Mouse (Mus musculus) adrenal gland, postnatal 10 days (tissue): Measurements from ENCODE around the gene Cmtm7. TPM values are rescaled to one million over a fixed set of nuclear protein-coding genes. Genes with fewer than 3 reads are reported as not detected.
"Not testable (repeated sequence)": the region's sequence is repeated elsewhere in the genome, so short reads cannot be mapped to it uniquely, and the experiment has no call there.

ENCODE experiments used
- DNase-seq: peaks from one replicate; pipeline ENCODE4 v3.0.0; 2021; ENCODE audit warnings: mixed read lengths
- total RNA-seq, 2 experiments: library from RNA; stranded (reverse); gene quantifications; 2 replicates each; pipeline ENCODE4 v1.2.3; 2021

Gene Cmtm7
- total RNA-seq, 2 experiments from 2014 or later, result 32.4 to 32.9 TPM

DNA sequence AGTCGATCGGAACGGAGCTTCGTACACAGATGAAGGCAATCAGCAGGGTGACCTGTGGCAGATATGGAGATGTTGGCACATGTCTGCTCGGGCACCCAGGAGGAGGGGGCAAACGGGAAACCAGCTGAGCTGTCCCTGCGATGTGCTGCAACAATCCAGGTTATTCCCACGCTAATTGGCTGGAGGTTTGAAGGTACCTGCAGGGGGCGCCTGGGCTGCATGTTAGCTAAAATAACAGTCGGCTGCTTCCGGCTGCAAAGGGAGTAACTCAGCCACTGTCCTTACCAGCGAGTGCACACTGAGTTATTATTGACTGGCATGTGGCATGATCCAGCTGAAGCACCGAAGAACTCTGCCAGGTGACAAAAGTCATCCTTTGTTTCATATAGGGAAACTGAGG lies 18.3 kb downstream of the Cmtm7 start:
- peak; percentile 61 for DNase-seq

DNA sequence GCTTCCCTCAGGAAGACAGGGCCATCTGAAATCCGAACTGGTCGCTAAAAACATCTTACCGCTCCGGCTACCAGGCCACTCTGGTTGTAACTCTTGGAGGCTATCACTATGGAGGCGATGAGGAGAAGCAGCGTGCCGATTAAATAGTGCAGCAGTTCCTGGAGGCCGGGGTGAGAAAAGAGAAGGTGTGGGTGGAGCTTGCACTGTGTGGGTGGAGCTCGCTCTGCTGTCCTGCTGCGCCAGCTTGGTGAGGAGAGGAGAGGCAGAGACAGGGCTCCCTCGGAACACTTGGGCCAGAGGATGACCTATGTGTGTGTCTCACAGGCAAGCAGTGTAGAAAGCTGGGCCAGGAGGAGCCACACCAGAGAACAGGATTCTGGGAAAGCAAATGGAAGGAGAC lies 19.8 kb downstream of the Cmtm7 start:
- no peak for DNase-seq

DNA sequence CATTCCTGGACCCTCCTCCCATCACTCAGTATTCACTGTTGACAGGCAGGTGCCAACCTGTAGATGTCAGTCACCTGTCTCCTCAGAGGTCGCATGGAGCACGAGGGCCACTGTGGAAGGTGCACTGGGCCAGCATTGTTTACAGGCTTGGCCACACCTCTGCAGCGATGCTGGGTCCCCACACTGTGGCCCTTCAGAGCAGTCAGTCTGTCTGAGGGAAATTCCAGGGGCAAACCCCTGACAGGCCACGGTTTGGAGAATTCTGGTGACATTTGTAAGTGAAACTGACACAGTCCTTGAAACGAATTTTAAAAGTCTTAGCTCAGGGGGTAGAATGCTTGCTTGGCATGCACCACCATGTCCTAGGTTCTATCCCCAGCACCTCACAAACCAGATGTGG lies 21.3 kb downstream of the Cmtm7 start:
- DNase-seq, result no peak

DNA sequence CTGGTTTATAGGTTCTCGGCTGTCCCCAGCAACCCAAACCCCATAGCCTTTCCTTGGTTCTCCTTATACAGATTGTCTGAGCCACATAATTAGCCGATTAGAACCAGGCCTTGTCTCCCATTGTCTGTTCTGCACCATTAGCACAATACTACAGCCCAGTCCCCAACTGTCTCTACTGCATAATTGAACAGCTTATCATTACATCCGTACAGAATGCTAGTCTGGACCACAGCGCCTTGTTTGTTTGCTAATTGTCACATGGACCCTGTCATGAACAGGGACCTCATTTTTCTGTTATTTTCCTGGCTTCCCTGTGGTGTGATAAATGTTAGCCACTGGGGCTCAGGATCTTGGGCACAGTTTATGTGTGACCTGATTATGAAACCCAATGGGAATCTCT lies 21.8 kb downstream of the Cmtm7 start:
- no peak for DNase-seq

DNA sequence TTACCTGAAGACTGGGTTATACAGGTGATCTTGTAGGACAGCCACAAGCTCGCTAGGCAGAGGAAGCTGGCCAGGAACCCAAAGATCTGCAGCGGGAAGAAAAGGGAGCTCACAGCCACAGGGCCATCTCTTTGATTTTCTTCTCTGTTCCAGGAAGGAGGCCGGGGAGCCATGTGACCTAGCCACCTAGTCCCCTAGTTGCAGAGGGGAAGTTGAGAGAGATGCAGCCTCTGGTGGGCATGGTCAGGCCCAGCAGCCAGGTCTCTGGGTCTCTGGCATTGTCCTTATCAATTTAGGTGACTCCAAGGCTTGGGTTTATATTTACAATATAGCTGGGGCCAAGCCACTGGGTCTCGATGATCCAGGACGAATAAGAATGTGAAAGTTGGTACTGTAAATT lies 22.9 kb downstream of the Cmtm7 start:
- no peak for DNase-seq

DNA sequence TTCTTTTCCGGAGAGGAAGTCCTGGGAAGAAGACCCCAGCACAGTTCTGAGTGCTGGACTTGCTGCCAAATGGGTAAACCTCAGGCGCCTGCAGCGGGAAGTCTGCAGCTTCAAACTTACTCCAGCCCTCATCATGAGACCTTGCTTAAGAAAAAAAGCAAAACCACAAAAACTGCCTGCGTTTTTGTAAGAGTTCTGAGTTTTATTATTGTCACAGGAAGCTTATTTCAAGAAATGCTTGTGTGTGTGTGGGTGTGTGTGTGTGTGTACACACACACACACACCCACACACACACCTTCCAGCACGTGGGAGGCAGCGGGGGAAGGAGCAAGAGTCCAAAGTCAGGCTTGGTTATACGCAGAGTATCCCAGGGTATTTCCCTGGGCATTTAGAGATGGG lies 23.4 kb downstream of the Cmtm7 start:
- no peak for DNase-seq

DNA sequence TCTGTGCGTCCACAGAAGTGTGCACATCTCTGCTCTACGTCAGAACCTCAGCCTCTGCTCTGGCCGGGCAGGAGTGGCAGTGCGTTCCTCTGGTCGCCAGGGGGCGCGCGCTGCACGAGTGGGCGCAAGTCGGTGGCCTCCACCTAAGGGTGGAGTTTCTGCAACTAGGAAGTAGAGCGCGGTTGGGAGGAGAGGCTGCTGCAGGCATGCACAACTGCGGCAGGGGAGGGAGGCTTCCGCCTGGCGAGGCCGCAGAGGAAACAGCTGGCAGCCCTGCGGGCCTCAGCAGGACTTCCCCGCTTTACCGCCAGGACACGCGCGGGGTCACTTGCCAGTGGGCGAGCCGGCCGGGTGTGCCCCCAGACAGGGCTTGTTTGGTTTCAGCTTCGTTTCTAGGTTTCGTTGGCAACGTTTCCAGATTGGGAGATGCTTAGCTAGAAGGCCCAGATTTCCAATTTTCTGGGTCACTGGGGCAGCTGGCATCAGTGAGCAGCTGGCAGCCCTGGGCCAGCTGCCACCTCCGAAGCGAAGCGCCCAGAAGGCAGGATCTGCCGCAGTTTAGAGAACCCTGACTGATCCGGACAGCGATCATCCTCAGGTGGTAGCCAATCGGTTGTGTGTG lies 28.7 kb downstream of the Cmtm7 start:
- peak; percentile 97 for DNase-seq

DNA sequence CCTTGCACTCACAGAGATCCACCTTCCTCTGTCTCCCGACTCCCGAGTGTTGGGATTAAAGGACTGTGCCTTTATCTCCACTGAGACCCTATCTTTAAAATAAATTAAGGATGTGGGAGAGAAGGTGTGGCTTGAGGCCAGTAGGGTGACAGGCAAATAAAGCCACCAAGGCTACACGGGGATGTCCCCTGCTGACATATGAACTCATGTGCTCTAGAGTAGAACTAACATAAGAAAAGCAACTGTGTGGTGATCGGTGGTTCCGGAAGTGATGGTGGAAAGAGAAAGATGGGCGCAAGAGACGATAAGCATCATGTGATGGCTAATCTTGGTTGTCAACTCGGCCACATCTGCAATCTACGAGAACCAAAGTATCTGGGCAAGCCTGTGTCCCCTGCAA lies 29.3 kb downstream of the Cmtm7 start:
- no peak for DNase-seq

DNA sequence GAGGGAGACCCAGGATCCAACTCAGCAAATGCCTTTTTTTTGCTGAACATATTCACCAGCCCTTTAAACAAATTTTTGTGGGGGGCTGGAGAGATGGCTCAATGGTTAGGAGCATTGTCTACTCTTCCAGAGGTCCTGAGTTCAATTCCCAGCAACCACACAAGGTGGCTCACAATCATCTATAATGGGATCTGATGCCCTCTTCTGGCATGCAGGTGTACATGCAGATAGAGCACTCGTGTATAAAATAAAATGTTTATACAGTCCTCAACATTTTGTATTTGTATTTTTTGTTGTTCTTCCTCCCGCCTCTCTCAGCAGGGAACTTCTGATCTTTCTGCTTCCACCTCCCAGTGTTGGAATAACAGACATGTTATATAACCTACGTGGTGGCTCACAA lies 30.1 kb downstream of the Cmtm7 start:
- no peak for DNase-seq

DNA sequence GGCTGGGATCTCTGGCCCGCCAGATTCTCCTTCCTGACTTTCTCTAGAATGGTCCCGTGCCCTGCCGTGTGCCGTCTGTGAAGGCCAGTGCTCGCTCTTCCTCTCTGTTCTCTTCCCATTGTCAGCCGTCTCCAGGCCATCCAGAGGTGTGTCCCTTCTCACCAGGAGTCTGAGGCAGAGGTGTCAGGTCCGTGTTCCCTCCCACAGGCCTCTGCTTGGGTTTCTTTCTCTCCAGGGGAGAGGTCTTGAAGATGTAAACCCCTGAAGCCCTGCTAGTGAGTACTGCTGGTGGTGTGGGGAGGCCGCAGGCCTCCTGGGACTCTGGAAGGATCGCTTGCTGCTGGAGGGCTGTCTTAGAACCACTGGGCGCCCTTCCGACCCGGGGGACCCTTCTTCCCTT lies 34.2 kb downstream of the Cmtm7 start:
- no peak for DNase-seq

DNA sequence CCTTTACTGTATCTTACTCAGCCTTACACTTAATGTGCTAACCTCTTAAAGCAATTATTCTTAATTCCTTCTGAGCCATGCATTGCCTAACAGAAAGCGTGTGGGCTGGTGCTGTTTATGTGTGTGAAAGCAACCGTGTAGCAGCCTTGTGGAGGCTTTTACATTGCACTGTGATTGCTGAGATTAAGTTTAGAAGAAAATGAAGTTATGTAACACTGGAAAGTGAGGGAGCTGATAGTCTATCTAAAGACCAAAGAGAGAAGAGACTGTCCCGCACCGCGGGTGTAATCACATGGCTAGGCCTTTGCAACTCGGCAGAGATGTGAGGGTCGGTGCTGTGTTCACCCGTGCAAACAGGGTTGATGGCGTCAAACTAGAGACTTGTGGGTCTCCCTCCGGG lies 34.6 kb downstream of the Cmtm7 start:
- DNase-seq, result no peak

DNA sequence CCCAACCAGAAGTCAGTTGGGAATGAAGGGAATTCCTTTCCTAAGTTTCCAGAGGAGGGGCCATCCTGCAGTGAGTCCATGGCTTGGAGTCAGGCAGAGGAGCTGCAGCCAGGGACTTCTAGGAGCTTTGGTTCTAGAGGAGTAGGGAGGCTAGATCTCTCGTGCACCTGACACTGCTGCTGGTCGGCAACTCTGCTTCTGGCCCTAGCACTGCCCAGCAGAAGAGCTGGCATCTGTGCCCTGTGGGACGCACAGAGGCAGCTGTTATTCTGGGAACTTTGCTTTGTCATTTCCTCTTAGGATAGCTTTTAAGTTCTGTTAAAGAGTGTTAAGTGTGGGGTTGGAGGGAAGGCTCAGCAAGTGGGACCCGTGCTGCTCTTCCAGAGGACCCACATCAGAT lies 36.0 kb downstream of the Cmtm7 start:
- no peak for DNase-seq

DNA sequence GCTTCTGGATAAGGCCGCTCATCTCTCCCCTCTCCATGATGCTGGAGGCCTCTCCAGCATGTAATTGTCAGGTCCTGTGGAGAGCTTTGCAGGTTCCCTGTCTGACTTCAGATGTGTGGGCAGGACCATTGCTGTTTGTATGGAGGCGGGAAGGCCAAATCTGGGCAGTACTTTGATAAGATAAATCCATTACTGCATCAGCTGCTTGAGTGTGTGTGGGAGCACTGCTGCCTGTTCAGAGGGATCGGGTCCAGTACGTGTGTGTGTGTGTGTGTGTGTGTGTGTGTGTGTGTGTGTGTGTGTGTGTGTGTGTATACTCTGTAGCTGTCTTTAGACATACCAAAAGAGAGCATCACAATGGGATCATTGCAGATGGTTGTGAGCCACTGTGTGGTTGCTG lies 36.5 kb downstream of the Cmtm7 start:
- no peak for DNase-seq

DNA sequence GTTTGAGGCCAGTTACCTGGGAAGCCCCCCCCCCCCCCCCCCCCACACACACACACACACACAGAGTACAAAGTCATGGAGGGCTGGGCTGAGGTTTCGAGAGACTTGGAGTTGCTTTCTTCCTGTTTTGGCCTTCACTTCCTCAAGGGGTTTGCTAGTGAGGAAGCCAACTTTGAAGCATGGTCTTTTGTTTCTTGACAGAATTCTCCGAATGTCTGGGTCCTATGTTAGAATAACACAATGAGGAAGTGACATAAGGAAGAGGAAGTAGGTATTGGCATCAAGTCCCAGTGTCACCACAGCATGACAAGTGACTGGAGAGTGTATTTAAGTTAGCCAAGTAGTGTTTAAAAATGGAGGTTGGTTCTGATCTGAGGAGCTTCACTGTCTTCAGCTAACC lies 38.9 kb downstream of the Cmtm7 start:
- no peak for DNase-seq

DNA sequence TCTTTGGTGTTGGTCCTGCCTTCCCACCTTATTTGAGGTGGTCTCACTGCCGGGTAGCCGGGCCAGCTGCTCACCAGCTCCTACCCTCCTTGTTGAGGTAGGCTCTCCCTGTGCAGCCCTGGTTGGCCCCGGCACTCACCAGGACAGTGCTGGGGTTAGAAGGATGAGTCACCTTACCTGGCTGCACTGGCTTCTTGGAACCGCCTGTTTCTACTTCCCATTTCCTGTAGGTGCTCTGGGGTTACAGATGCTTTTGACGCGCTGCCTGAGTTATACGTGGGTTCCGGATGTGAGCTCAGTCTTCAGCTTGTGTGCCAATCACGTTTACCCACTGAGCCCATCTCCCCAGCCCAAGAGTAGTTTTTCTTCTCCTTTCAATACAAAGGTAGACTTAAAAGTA lies 41.3 kb downstream of the Cmtm7 start:
- no peak for DNase-seq

DNA sequence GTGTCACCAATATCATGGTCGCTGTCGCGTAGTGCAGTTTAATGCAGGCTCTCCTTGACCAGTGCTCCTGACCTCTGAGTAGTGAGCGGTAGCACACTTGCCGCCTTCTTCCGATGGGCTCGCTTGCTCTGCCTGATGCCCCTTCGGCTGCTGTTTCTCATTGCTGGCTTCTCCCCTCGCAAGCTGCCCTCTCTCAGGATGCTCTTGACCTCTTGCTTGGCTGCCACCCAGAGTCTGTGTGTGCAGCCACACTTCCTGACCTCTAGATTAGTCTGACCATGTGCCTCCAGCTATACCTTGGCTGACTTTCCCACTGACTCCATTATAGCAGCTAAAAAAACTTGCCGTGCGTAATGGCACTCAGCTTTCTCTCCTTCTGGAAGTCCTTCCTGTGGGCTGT lies 45.2 kb downstream of the Cmtm7 start:
- DNase-seq, result peak; percentile 57

DNA sequence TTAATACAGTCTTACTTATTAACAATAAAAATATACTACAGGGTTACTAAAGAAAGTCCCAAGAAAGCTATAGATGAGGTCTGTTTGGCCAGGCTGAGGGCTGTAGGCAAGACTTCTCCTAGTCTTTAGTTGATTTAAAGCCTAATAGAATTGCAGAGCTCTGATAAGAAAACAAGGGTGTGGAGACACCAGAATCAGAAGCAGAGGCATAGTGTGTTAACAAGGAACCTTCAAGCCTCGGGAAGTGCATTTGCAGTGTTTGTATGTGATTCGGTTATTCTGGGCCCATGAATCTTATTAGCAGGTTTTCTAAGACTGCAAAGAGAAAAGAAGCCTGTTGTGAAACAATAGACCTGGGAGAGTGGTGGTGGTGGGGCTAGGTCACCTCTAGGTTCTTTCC lies 48.4 kb downstream of the Cmtm7 start:
- DNase-seq, result no peak

DNA sequence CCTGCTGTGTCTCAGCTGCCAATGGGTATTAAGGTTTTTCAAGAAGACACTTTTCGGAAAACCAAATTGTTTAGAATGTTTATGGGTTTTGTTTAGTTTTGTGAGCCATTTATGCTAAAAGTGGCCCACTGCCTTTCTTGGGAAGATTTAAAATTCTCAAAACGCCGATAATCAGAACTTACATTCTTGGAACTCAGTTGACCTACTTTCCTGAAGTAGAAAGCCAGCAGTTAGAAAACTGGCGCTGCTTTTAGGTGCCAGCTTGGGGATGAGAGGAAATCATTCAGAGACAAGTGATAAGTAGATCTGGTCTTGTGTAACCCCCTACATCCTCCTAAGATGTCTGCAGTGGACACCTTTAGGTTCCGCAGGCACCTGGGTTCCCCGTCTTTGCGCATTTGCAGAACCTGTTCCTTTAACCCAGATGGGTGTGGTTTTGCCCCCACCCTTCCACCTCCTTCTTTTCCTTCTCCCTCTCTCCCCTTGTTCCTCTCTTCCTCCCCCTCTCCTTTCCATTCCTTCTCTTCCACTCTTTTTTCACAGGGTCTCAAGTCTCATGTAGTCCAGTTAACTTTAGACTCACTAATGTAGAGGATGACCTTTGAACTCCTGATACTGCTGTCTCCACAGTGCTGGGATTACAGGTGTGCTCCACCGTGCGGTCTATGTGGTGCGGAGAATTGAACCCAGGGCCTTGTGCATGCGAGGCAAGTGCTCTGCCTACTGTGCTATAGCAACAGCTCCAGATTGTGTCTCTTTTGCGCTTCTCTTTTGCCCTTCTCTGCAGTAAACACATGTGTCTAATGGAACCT lies 49.6 kb downstream of the Cmtm7 start:
- no peak for DNase-seq

DNA sequence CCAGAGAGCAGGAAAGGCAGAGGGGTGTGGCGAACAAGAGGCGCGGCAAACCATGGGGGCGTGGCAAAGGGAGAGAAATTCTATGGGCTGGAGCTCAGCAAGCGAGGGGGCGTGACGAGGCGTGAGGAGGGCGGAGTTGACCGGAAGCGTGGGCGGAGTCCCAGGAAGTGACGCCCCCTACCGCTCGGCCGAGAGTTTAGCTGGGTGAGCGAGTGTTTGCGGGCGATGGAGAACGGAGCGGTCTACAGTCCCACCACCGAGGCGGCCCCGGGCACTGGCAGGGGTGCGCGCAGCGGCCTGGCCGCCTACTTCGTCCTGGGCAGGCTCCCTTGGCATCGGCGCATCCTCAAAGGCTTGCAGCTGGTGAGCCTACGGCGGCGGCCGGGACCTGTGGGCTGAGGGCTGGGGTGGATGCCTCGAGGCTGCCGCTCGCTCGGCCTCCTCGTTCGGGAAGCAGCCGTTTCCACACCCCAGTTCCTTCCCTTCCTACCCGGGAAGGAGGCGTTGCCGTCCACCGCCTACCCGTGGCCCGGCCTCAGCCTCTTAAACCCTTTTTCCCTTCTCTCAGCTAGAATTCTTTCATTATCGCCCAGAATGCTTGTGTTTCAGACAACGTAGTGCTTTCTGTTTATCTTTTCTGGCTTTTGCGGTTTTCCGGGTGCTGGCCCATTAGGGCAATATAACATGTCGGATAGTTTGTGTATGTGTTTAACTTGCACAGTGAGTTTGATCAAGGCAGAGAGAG lies 50.5 kb downstream of the Cmtm7 start, which contains the start of gene Cmtm6:
Cmtm6 (plus strand) TSS at position 106 of the 745 bp plus-strand sequence.
- DNase-seq, result peak; percentile 99

DNA sequence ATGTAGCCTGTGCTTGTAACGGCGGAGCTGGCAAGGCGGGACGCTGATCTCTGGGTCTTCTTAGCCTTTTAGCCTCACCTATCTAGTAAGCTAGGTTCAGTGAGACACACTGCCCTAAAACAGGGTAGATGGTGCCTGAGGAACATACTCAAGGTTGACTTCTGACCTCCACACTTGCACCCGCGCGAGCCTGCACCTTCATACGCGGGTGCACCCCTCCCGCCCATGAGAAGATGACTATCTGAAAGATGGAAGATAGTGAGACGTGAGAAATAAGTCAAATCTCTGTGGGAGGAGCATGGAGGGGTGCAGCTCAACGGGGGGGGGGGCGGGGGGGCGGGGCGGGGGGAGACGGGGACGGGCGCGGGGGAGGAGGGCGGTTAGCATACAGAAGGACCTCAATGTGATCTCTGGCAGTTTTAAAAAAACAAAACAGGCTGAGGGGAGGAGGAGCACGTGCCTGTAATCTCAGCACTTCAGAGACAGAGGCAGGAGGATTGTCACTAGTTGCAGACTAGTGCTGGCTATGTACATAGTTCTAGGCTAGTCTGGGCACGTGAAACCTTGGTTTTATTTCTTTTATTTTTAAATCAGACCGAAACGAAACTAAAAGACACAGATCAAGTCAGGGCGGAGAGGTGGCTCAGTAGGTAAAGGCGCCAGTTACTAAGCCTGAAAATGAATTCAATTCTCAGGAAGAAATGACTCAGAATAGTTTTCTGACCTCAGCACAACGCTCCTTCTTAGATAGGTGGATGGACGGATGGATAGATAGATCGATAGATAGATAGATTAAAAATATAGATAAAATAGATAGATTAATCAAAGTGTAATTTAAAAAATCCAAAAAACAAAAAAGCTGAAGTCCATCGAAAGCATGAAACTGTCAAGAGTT lies 51.5 kb downstream of the Cmtm7 start:
- DNase-seq, result peak; percentile 22

DNA sequence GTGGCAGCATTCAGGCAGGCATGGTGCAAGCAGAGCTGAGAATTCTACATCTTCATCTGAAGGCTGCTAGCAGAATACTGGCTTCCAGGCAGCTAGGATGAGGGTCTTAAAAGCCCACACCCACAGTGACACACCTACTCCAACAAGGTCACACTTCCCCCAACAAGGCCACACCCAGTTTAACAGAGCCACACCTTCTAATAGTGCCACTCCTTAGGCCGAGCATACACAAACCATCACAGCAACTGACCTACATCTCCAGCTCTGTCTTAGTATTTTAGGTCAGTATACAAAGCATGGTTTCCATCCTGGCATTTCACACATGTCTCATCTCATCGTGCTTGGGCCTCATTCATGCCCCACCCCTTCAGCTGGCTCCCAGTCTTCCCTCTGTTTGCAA lies 53.2 kb downstream of the Cmtm7 start:
- not testable (repeated sequence) for DNase-seq

DNA sequence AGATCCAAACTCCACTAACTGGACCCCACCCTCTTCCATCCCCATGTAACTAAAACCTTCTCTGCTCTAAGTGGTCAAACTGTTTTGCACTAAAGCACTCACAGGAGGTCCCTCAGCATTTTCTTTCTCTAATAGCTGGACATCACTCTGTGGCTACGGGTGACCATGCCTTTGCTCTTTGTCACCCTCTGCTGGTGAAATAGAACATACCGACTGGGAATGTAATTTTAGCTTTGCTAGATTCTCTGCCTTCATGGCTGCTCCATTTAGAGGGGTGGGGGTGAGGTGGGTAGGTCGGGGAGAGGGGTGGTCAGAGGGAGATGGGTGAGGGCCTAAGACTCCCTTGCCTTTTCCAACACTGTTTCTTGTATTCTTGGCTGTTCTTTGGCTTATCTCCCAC lies 54.3 kb downstream of the Cmtm7 start:
- DNase-seq, result peak; percentile 63
